Mouse (Mus musculus) gastrocnemius, postnatal 36 days (tissue): Measurements from ENCODE around the gene Smad3. TPM values are rescaled to one million over a fixed set of nuclear protein-coding genes. Genes with fewer than 3 reads are reported as not detected.

Experiments used
- DNase-seq, 2 experiments: peaks; one replicate each; pipeline ENCODE4 v3.0.0; 2022
- intact Hi-C: fragments of 180-260 bp; cut with DNase I; formaldehyde crosslinking; loops from one replicate; pipeline ENCODE4 v1.15.1; 2025
- total RNA-seq, 2 experiments: library from RNA; stranded (reverse); gene quantifications; 2 replicates each; pipeline ENCODE4 v1.2.3; 2021

Gene Smad3
- total RNA-seq, 2 experiments from 2014 or later: 46.3 to 56.9 TPM

- DNase-seq: no peak
- intact Hi-C loops: loop anchor here (5.0 kb wide), 1 partner anchor 38 kb away; no protein-coding TSS in a partner anchor
Measured at GRCm38 (mm10) chr9:63704979-63705751, 52.6 kb downstream of the Smad3 start.

- no peak for DNase-seq
- intact Hi-C loops: loop anchor here (5.0 kb wide), 1 partner anchor 37 kb away; no protein-coding TSS in a partner anchor
Measured at GRCm38 (mm10) chr9:63704131-63704530, 53.7 kb downstream of the Smad3 start.

DNA sequence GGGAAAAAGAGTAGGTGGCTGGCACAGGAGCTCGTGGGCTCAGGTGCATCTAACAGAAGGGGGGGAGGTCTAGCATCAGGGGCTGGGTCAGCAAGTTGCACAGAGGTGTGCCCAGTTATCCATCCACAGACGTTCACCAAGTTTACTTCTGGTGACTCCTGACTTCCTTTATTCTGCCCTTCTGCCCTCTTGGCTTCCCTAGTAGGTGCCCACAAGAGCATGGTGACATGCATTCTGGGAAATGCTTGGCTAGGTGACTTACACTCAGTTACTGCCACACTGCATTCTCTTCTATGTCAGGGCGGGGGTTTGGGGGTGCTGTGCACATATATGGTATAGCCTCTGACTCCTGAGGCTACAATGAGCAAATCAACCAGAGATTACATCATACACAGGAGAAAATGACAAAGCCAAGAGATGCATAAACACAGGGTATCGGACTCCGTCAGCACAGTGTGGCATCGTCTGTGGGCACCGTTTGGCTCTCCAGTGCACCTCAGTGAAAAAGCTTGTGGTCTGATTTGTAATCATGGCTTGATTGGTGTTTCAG, 54.5 kb downstream of the Smad3 start:
- intact Hi-C loops: loop anchor here (5.0 kb wide), 1 partner anchor 36 kb away; no protein-coding TSS in a partner anchor

DNA sequence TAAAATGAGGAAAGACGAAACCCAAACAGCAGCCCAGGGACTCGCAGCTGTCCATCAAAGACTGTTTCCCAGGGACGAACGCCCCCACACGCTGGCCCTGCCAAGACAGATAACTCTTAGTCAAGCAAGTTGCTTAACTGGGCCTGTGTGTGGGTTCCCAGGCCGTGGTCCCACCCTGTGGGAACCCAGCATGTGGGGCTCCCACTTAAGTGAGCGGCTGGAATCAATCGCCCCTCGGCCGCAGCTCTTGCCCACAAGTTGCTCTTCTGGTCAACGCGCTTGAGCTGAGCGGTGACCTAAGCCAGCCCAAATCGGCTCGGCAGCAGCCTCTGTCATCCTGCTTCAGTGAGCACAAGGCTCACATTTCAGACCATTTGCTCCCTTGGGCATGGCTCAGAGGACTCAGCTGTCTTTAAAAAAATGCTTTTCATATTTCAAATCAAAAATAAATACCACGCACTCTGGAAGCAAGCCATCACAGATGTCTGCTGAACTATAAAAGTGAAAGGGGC, 55.2 kb downstream of the Smad3 start:
- intact Hi-C loops: loop anchor here (5.0 kb wide), 1 partner anchor 35 kb away; no protein-coding TSS in a partner anchor
- DNase-seq: peak; percentile 42 to 57

More for the DNA sequence above, 54.5 kb downstream of the Smad3 start:
- no peak for DNase-seq

DNA sequence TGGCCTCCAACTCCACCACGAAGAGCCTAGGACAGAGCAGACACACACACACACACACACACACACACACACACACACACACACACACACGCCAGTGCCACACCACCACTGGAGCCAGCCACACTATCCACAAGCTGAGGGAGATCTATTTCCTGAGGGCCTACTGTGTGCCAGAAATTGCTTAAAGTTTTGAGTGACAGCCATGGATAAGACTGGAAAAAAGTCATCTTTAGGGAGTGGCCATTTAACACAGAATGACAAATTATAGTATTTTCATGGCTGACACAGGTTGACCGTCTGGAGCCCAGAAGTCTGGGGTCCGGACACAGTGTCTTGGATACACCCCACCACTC, 55.9 kb downstream of the Smad3 start:
- no peak for DNase-seq
- intact Hi-C loops: loop anchor here (5.0 kb wide), 1 partner anchor 35 kb away; no protein-coding TSS in a partner anchor

DNA sequence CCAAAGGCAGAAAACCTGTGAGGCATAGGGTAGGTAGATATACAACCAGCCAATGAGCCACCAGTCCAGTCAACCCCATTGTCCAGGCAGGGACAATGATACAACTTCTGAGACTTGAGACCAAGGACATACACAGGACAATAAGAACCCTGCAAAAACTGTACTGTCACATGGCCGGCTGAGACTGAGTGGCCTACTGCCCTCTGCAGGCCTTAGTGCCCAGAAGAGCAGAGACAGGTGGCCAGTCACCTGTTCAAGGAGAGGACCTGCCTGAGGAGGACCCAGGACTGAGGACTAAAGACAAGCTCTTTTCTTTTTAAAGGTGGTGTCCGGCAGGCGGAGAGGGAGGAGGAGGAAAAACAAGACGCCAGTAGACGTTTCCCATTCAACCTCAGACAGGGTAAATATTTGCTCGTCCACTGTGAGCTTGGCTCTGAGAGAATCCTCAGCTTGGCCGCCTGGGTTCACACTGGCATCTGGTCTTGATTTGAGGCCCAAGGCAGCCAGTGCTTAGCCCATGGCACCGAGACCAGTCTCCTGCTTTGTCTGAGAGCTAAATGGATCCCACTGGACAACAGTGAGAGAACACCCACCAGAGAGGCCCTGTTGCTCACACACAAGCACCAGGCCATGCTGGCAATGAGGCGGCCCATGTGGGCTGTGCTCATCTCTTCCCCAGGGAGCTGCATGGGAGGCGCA, 56.4 kb downstream of the Smad3 start:
- peak in 1 of 2 experiments; percentile 31 for DNase-seq
- intact Hi-C loops: loop anchor here (5.0 kb wide), 1 partner anchor 34 kb away; no protein-coding TSS in a partner anchor

DNA sequence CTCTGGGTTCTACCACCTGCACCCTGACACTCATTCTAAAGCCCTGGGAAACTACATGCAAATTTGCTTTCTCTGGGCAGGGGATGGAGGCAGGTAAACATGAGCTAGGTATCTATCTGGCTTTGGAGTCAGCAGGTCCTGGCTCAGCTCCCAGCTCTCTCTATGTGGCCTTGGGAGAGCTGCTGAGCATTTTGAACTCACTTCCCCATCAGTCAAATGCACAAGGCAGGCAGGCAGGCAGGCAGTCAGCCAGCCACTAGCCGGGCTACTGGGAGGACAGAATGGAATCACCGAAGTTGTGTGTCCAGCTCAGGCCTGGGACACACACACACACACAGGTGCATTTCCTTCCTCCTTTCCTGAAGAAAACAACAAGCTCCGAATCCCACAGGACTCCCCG, 58.6 kb downstream of the Smad3 start:
- no peak for DNase-seq
- intact Hi-C loops: no loop called here

- no peak for DNase-seq
- intact Hi-C loops: no loop called here
Measured at GRCm38 (mm10) chr9:63698320-63699045, 59.3 kb downstream of the Smad3 start.

DNA sequence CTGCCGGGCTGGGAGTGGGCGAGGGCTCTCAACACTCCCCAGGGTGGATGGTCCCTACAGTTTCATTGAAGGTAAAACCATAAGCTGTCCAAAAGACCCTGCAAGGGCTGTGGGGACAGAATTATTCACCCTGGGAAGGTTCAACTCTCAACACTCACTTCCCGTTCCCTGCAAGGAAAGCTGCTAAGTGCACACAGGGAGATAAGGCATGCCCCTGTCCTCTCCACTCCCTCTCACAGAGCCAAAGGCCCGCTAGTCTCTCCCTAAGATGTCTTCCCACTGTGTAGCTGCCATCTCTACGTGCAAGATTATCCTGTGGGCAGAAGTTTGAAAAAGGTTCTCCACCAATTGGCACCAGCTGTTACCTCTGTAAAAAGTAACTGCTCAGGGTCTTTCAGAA, 60.2 kb downstream of the Smad3 start:
- intact Hi-C loops: no loop called here
- DNase-seq: no peak

GRCm38 (mm10) chr9:63696463-63697105, 61.2 kb downstream of the Smad3 start:
- intact Hi-C loops: no loop called here
- no peak for DNase-seq

DNA sequence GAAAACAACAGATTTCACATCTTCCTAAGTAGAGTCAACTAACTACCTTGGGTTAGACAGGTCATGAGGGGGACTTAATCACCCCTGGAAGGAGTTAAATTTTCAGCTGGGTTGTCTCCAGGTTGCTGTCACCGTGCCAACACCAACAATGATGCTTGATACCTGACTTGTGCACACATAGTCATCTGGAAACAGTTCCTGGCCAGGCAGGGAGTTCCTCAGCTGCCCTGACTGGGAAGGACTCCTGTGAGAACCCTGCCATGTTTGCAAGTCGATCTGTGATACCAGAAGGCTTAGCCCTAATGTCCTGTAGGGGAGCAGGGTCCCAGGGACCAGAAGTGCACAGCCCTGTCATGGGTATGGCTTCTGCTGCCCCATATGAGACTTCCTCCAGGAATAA, 65.8 kb downstream of the Smad3 start:
- DNase-seq: no peak
- intact Hi-C loops: no loop called here

- intact Hi-C loops: no loop called here
- DNase-seq: no peak
Measured at GRCm38 (mm10) chr9:63690511-63690910, 67.3 kb downstream of the Smad3 start.

- intact Hi-C loops: no loop called here
- DNase-seq: no peak
Measured at GRCm38 (mm10) chr9:63687413-63688015, 70.3 kb downstream of the Smad3 start.

GRCm38 (mm10) chr9:63685352-63685751, 72.4 kb downstream of the Smad3 start:
- DNase-seq: no peak
- intact Hi-C loops: no loop called here

DNA sequence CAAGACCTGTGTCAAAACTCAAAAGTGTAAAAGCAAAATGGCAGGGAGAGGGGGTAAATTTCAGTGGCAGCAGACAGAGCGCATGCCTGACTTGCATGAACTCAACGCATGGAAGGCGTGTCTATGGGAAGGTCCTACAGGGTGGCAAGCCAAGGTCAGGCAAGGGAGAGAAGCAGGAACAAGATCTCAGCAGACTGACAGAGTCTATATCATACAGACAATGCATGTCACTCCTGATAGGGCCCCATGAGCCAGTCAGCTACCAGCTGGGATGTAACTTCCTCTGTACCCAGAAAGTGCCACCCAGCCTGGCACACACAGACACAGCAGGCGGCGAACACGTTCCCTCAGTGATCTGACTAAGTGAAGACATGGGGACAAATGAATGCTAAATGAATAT, 73.5 kb downstream of the Smad3 start:
- intact Hi-C loops: no loop called here
- no peak for DNase-seq

GRCm38 (mm10) chr9:63682943-63683342, 74.9 kb downstream of the Smad3 start:
- no peak for DNase-seq
- intact Hi-C loops: no loop called here

- intact Hi-C loops: no loop called here
- DNase-seq: no peak
Measured at GRCm38 (mm10) chr9:63682301-63682700, 75.5 kb downstream of the Smad3 start.

GRCm38 (mm10) chr9:63678076-63678475, 79.7 kb downstream of the Smad3 start:
- intact Hi-C loops: no loop called here
- DNase-seq: no peak

DNA sequence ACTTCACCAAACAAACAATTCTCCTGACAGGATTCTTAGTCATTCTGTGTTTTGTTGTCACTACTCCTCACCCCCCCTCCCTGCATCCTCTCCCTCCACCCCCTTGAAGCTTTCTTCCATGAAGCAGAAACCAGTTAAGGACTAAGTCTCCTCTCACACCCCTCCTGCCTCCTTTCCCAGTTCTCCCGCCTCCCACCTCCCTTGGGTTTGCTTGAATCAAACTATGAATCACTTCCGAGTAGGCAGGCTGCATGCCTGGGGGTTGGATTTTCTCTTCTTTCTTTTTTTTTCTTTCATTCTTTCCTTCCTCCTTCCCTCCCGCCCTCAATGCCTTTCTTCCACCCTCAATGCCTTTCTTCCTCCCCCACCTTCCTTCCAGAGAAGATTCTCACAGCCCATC, 80.2 kb downstream of the Smad3 start:
- no peak for DNase-seq
- intact Hi-C loops: no loop called here

GRCm38 (mm10) chr9:63674613-63675012, 83.2 kb downstream of the Smad3 start:
- intact Hi-C loops: no loop called here

More at GRCm38 (mm10) chr9:63674613-63675012, 83.2 kb downstream of the Smad3 start:
- DNase-seq: no peak
